Mouse (Mus musculus) neural tube, embryonic 15.5 days (tissue): ENCODE data around the gene Muc15. TPM values are rescaled to one million over a fixed set of nuclear protein-coding genes. Genes with fewer than 3 reads are reported as not detected.

ENCODE experiments used
- ATAC-seq: fragments of 200-750 bp; cut with Nextera tagmentation; 2 replicates; pipeline ENCODE4 v1.8.0; 2017; ENCODE audit warnings: mild to moderate bottlenecking, moderate TSS enrichment, moderate library complexity; ENCODE audit not compliant: low FRiP score
- H3K27ac ChIP-seq: fragments of 300-500 bp; sonication (generic); replicated peaks from 2 replicates; pipeline ENCODE4 v1.5.1; 2015; ENCODE audit warnings: mild to moderate bottlenecking, inconsistent platforms
- H3K27me3 ChIP-seq: fragments of 300-500 bp; sonication (generic); replicated peaks from 2 replicates; pipeline ENCODE4 v1.6.1; 2015; ENCODE audit warnings: inconsistent platforms
- H3K36me3 ChIP-seq: fragments of 300-500 bp; sonication (generic); 2 replicates; pipeline ENCODE4 v1.6.1; 2015; ENCODE audit warnings: inconsistent platforms
- H3K4me1 ChIP-seq: fragments of 300-500 bp; sonication (generic); 2 replicates; pipeline ENCODE4 v1.6.1; 2015; ENCODE audit warnings: inconsistent platforms
- H3K4me2 ChIP-seq: fragments of 300-500 bp; sonication (generic); 2 replicates; pipeline ENCODE4 v1.6.1; 2015; ENCODE audit warnings: inconsistent platforms, mild to moderate bottlenecking, moderate library complexity
- H3K4me3 ChIP-seq: fragments of 300-500 bp; sonication (generic); replicated peaks from 2 replicates; pipeline ENCODE4 v1.5.1; 2015; ENCODE audit warnings: mild to moderate bottlenecking, inconsistent platforms
- H3K9ac ChIP-seq: fragments of 300-500 bp; sonication (generic); replicated peaks from 2 replicates; pipeline ENCODE4 v1.6.1; 2015; ENCODE audit warnings: mild to moderate bottlenecking, inconsistent platforms
- H3K9me3 ChIP-seq: fragments of 300-500 bp; sonication (generic); replicated peaks from 2 replicates; pipeline ENCODE4 v1.6.1; 2016; ENCODE audit warnings: inconsistent platforms
- WGBS: fragments of 180-500 bp; shearing (Covaris S2); methylation state at CpG from one replicate; pipeline ENCODE4 v1.1.7; 2015; ENCODE audit warnings: mixed read lengths; 5-methylcytosine and 5-hydroxymethylcytosine counted together
- polyA plus RNA-seq: library from polyadenylated mRNA; unstranded; fragments of >200 nt; fragmentation: Nextera tagmentation; extraction: Ambion mirVana; gene quantifications from 2 replicates; pipeline ENCODE4 v1.2.1, GENCODE M21; 2015

Muc15 gene
- polyA plus RNA-seq, 1 experiment from 2014 or later, result 0.08 TPM

- no peak overlapping the region for H3K27ac ChIP-seq
- WGBS, result 81% methylated on average over 3 of the region's 3 CpGs
- ATAC-seq, result no peak
- no peaks in the 10 kb centered on the region for H3K9me3 ChIP-seq
- no peaks in the 10 kb centered on the region for H3K27me3 ChIP-seq
- H3K4me1 ChIP-seq, result no peaks in the 10 kb centered on the region
- no peaks in the 10 kb centered on the region for H3K36me3 ChIP-seq
- H3K4me3 ChIP-seq, result no peak overlapping the region
- no peak overlapping the region for H3K4me2 ChIP-seq
- H3K9ac ChIP-seq, result no peak overlapping the region
Observed at GRCm38 (mm10) chr2:110787396-110787795, 66.3 kb downstream of the Muc15 start.

Other genes with a start within 250 kb of the Muc15 start
- not detected in 2 replicates for gene Slc5a12, start 124.0 kb upstream of the Muc15 start, polyA plus RNA-seq
- gene Ano3, start 229.6 kb downstream of the Muc15 start, polyA plus RNA-seq, result 0.84 and 0.92 TPM in 2 replicates